Mouse (Mus musculus) heart, adult 18-20 months (tissue): Measurements from ENCODE around the gene Ttc39a. TPM values are rescaled to one million over a fixed set of nuclear protein-coding genes. Genes with fewer than 3 reads are reported as not detected.

Source experiments
- DNase-seq, 2 experiments: peaks; one replicate each; pipeline ENCODE4 v3.0.0; 2021 to 2022; ENCODE audit warnings: mixed read lengths in 1 of 2
- total RNA-seq, 2 experiments: library from RNA; stranded (reverse); gene quantifications; 2 replicates each; pipeline ENCODE4 v1.2.3; 2021

Gene Ttc39a
- total RNA-seq, 2 experiments from 2014 or later = 1.7 to 2.1 TPM

- no peak for DNase-seq
Observed at GRCm38 (mm10) chr4:109420138-109420795, 13.8 kb downstream of the Ttc39a start.

- no peak for DNase-seq
Observed at GRCm38 (mm10) chr4:109421608-109422007, 15.2 kb downstream of the Ttc39a start.

- no peak for DNase-seq
Observed at GRCm38 (mm10) chr4:109422436-109422835, 16.0 kb downstream of the Ttc39a start.

GRCm38 (mm10) chr4:109423438-109423837 is 17.0 kb downstream of the Ttc39a start:
- no peak for DNase-seq

GRCm38 (mm10) chr4:109427058-109427457 is 20.6 kb downstream of the Ttc39a start:
- no peak for DNase-seq

GRCm38 (mm10) chr4:109430250-109430649 is 23.8 kb downstream of the Ttc39a start:
- no peak for DNase-seq

GRCm38 (mm10) chr4:109430854-109431253 is 24.4 kb downstream of the Ttc39a start:
- DNase-seq = peak; percentile 57 to 73

GRCm38 (mm10) chr4:109432668-109433375 is 26.4 kb downstream of the Ttc39a start:
- no peak for DNase-seq

- DNase-seq = peak; percentile 59 to 72
Observed at GRCm38 (mm10) chr4:109433641-109434040, 27.2 kb downstream of the Ttc39a start.

- no peak for DNase-seq
Observed at GRCm38 (mm10) chr4:109434256-109434655, 27.8 kb downstream of the Ttc39a start.

- peak; percentile 61 to 81 for DNase-seq
Observed at GRCm38 (mm10) chr4:109437913-109438878, 31.8 kb downstream of the Ttc39a start.

GRCm38 (mm10) chr4:109439101-109439500 is 32.7 kb downstream of the Ttc39a start:
- no peak for DNase-seq

GRCm38 (mm10) chr4:109439825-109440248 is 33.4 kb downstream of the Ttc39a start:
- DNase-seq = no peak

GRCm38 (mm10) chr4:109440381-109440780 is 34.0 kb downstream of the Ttc39a start:
- DNase-seq = no peak

- DNase-seq = no peak
Observed at GRCm38 (mm10) chr4:109441000-109441399, 34.6 kb downstream of the Ttc39a start.

GRCm38 (mm10) chr4:109442126-109442525 is 35.7 kb downstream of the Ttc39a start:
- no peak for DNase-seq

- no peak for DNase-seq
Observed at GRCm38 (mm10) chr4:109442649-109443048, 36.2 kb downstream of the Ttc39a start.

GRCm38 (mm10) chr4:109444471-109444870 is 38.0 kb downstream of the Ttc39a start:
- no peak for DNase-seq

- no peak for DNase-seq
Observed at GRCm38 (mm10) chr4:109444951-109445350, 38.5 kb downstream of the Ttc39a start.

GRCm38 (mm10) chr4:109445397-109445796 is 39.0 kb downstream of the Ttc39a start:
- DNase-seq = peak; percentile 47 to 58

- DNase-seq = no peak
Observed at GRCm38 (mm10) chr4:109445956-109446355, 39.5 kb downstream of the Ttc39a start.

- DNase-seq = no peak
Observed at GRCm38 (mm10) chr4:109448531-109448930, 42.1 kb downstream of the Ttc39a start.

- DNase-seq = no peak
Observed at GRCm38 (mm10) chr4:109456821-109457220, 50.4 kb downstream of the Ttc39a start.
